Mouse (Mus musculus): Measurements from ENCODE around the gene Apaf1. TPM values are rescaled to one million over a fixed set of nuclear protein-coding genes. Genes with fewer than 3 reads are reported as not detected.

Apaf1 gene
- 10 to 100 TPM; 29.8 to 30.8 TPM for polyA plus RNA-seq (2017; shearing (Covaris generic))

DNA sequence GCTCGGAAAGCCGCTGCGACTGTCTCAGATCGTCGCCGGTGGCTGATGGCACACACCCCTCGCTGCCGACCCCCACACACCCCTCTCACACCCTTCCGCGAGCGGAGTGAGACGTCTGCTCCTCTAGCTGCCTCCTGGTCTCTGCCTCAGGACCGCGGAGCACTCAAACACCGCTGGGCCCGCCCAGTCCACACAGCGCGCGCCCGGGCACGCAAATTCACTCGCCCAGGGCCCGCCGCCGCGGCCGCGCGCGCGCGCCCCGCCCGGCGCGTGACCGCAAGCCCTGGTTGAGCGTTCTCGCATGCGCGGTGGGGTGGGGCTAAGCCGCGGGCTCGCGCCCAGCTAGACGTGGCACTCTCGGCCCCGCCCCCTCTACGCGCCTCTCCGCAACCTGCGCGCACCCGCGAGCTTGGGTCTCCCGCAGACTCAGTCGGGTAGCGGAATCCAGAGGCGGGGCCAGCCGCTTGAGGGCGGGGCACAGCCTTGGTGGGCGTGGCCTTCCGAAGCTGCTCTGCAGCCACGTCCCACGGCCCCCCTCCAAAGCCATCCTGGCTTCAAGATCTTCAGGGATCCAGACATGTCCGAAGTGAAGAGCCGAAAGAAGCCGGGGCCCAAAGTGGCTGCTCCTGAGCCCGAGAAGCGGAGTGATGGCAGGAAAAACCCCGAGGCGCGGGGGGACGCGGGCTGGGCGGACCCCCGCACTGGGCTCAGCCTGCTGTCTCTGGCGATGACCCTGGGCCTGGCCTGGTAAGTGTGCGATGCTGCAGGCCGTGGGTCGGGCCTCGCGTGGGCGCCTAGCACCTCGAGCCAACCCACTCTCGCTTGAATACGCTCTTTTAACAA lies at the start of gene Apaf1, which contains the start of gene Ikbip:
Apaf1 (minus strand) TSS at position 221 of the 843 bp plus-strand sequence.
Ikbip (plus strand) TSS at position 391 of the 843 bp plus-strand sequence.

DNA sequence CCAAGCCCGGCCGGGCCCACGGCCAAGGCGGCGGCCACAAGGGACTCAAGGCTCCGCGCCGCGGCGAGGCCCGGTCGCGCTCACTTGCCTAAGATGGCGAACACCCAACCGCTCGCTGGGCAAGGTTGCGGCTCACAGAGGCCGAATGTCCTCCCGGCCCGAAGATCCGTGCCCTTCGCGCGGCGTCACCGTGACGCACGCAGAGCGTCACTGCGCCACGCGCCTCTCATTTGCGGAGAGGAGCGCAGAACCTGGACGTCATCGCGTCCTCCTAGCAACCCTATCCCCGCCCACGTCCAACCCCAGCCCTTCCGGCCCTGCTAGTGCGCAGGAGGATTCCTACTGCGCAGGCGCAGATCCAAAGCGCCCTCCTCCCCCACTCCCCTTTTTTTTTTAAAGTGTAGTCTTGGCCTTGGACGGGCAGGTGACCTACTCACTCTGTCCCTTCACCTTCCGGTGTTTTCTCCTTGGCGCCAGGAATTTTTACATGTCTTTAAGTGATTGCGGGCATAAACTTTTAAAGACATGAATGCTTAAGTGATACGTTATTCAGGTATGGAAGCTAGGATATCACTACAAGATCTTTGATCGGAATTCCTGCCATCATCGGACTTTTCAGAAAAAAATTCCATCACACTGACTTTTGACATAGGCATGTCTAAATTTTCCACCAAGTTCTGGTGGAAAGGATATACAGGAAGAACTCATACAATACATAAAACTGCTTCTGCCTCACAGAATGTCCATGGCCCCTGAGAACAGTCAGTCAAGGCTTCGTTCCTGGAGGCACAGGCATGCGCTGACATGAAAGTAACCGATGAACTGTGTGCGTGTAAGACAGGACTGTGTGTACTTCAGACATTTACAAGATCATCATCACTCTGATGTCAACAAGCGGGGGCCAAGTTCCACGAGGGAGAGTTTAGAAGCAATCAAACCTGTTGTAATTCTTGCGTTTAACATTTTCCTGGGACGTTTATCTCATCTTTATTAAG lies 41.6 kb upstream of the Apaf1 start, which contains the start of gene Slc25a3:
Slc25a3 (minus strand) TSS at position 232 of the 995 bp plus-strand sequence.

Other genes starting within 250 kb of the Apaf1 start
- gene Ikbip, start 170 bp upstream of the Apaf1 start, polyA plus RNA-seq (2017; shearing (Covaris generic)) = 10 to 100 TPM; 11.8 to 14.3 TPM
- gene Slc25a3, start 41.3 kb upstream of the Apaf1 start, polyA plus RNA-seq (2017; shearing (Covaris generic)) = 100 to 1,000 TPM; 359 to 370 TPM
- 100 to 1,000 TPM; 194 to 200 TPM for gene Tmpo, start 98.5 kb upstream of the Apaf1 start, polyA plus RNA-seq (2017; shearing (Covaris generic))